Mouse (Mus musculus) ES-E14 (cell line): ENCODE measurements around the gene Fyn.

Experiments
- HCFC1 ChIP-seq: IDR thresholded peaks from 2 replicates; pipeline ENCODE4 v1.6.1; 2012; ENCODE audit warnings: low read length, inconsistent platforms, borderline replicate concordance; ENCODE audit not compliant: insufficient read depth
- MAFK ChIP-seq: IDR thresholded peaks from 2 replicates; pipeline ENCODE4 v1.6.1; 2014; ENCODE audit warnings: mild to moderate bottlenecking, low read depth, low read length, inconsistent platforms; ENCODE audit not compliant: insufficient read depth

GRCm38 (mm10) chr10:39378025-39378603 is 9.5 kb downstream of the Fyn start:
- TF ChIP-seq MAFK (no peak), HCFC1 (no peak)
